Mouse (Mus musculus) heart, postnatal 0 days (tissue): ENCODE measurements around the gene Cfap206.

Experiments
- CTCF ChIP-seq: IDR thresholded peaks from 2 replicates; pipeline ENCODE4 v1.5.1; 2016; ENCODE audit warnings: antibody characterized with exemption, control low read depth, low read depth
- EP300 ChIP-seq: IDR thresholded peaks from 2 replicates; pipeline ENCODE4 v1.6.1; 2016; ENCODE audit warnings: antibody characterized with exemption, low read depth

DNA sequence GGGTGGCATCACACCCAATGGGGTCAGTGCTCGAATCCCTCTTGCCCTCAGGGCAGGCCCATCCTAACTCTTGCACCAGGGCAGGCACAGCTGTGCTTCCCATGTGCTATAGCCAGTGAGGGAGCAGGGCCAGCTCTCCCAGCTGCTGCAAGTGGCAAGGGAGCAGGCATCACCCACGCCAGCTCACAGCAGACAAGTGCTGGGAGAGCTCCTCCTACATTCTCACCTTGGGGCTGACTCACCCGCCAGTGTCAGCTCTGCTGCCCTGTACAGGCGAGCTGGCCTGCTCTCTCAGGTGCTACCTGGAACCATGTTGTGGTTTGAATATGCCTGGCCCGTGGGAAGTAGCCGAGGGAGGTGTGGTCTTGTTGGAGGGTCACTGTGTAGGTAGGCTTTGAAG lies 68.1 kb downstream of the Cfap206 start:
- TF ChIP-seq CTCF (no peak), EP300 (no peak)
